Mouse (Mus musculus): ENCODE results near the gene Cd300lg.

DNA sequence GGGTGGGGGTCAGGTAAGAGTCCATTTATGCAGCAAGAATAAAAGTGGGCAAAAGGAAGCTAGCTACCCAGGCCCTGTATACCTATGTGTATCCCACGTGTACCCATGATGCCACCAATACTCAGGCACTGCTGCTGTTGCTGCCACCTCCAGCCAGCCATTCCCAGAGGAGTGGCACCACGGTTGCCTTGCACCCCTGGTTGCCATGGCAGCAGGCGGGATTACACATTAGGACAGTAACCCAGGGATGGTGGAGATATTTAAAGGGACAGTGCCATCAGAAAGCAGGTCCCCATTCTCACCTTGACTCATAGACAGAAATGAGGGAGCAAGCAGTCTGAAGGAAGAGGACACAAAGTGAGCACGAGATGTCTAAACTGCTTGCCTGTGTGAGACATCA is 41.9 kb downstream of the Cd300lg start:
- no peak for TF ChIP-seq HCFC1 (IDR thresholded peaks at IDR 0.05; ENCODE audit: borderline replicate concordance, insufficient read depth, low read length)
- TF ChIP-seq MAFK (IDR thresholded peaks at IDR 0.05; ENCODE audit: insufficient read depth, low read depth, low read length) = no peak
- no peak for TF ChIP-seq ZC3H11A (IDR thresholded peaks at IDR 0.05; ENCODE audit: borderline replicate concordance, low read depth, low read length)
- no peak for TF ChIP-seq CHD2 (IDR thresholded peaks at IDR 0.05; ENCODE audit: low read depth, low read length)
- no peak for TF ChIP-seq ZNF384 (IDR thresholded peaks at IDR 0.05; ENCODE audit: low read depth, low read length)
